Mouse (Mus musculus): Measurements from ENCODE around the gene Baz1b. TPM values are rescaled to one million over a fixed set of nuclear protein-coding genes. Genes with fewer than 3 reads are reported as not detected.

Gene Baz1b
- polyA plus RNA-seq, 1 experiment: 58.9 TPM

GRCm38 (mm10) chr5:135286926-135287325 lies 99.9 kb downstream of the Baz1b start:
- H3K4me1 ChIP-seq (ENCODE audit: control insufficient read depth, insufficient read depth, low read length): no peaks in the 10 kb centered on the region
- TF ChIP-seq POLR2A (IDR thresholded peaks at IDR 0.05; ENCODE audit: borderline replicate concordance, low read depth, low read length) (no peak), CTCF (IDR thresholded peaks at IDR 0.05; ENCODE audit: low read depth, low read length) (no peak)

GRCm38 (mm10) chr5:135290703-135291102 lies 103.6 kb downstream of the Baz1b start:
- Histone ChIP-seq H3K27ac (ENCODE audit: insufficient read depth, low read depth, low read length) (no peak overlapping the region), H3K4me3 (ENCODE audit: insufficient read depth, low read length) (no peak overlapping the region), H3K4me1 (ENCODE audit: control insufficient read depth, insufficient read depth, low read length) (no peaks in the 10 kb centered on the region)
- TF ChIP-seq CTCF (IDR thresholded peaks at IDR 0.05; ENCODE audit: low read depth, low read length) (no peak), POLR2A (IDR thresholded peaks at IDR 0.05; ENCODE audit: borderline replicate concordance, low read depth, low read length) (no peak)

More at GRCm38 (mm10) chr5:135286926-135287325, 99.9 kb downstream of the Baz1b start:
- no peak overlapping the region for H3K27ac ChIP-seq (ENCODE audit: insufficient read depth, low read depth, low read length)
- H3K4me3 ChIP-seq (ENCODE audit: insufficient read depth, low read length): no peak overlapping the region

- TF ChIP-seq POLR2A (IDR thresholded peaks at IDR 0.05; ENCODE audit: borderline replicate concordance, low read depth, low read length) (no peak), CTCF (IDR thresholded peaks at IDR 0.05; ENCODE audit: low read depth, low read length) (no peak)
- no peaks in the 10 kb centered on the region for H3K4me1 ChIP-seq (ENCODE audit: control insufficient read depth, insufficient read depth, low read length)
- H3K4me3 ChIP-seq (ENCODE audit: insufficient read depth, low read length): no peak overlapping the region
- no peak overlapping the region for H3K27ac ChIP-seq (ENCODE audit: insufficient read depth, low read depth, low read length)
These were observed 104.1 kb downstream of the Baz1b start for GRCm38 (mm10) chr5:135291193-135291592.

- Histone ChIP-seq H3K4me3 (ENCODE audit: insufficient read depth, low read length) (no peak overlapping the region), H3K27ac (ENCODE audit: insufficient read depth, low read depth, low read length) (no peak overlapping the region), H3K4me1 (ENCODE audit: control insufficient read depth, insufficient read depth, low read length) (no peaks in the 10 kb centered on the region)
- TF ChIP-seq POLR2A (IDR thresholded peaks at IDR 0.05; ENCODE audit: borderline replicate concordance, low read depth, low read length) (no peak), CTCF (IDR thresholded peaks at IDR 0.05; ENCODE audit: low read depth, low read length) (no peak)
These were observed 104.9 kb downstream of the Baz1b start for GRCm38 (mm10) chr5:135292001-135292400.

Other genes with a start within 250 kb of the Baz1b start
- gene Cldn4, start 240.3 kb upstream of the Baz1b start, polyA plus RNA-seq (2012; ENCODE audit: insufficient read depth, insufficient read length, missing spikeins): not detected in 2 replicates
- gene Cldn3, start 201.1 kb upstream of the Baz1b start, polyA plus RNA-seq (2012; ENCODE audit: insufficient read depth, insufficient read length, missing spikeins): not detected in 2 replicates
- 12.2 and 13.0 TPM in 2 replicates for gene Abhd11, start 178.1 kb upstream of the Baz1b start, polyA plus RNA-seq (2012; ENCODE audit: insufficient read depth, insufficient read length, missing spikeins)
- 0.76 and 0.84 TPM in 2 replicates for gene Stx1a, start 163.8 kb upstream of the Baz1b start, polyA plus RNA-seq (2012; ENCODE audit: insufficient read depth, insufficient read length, missing spikeins)
- 21.6 and 22.4 TPM in 2 replicates for gene Dnajc30, start 123.1 kb upstream of the Baz1b start, polyA plus RNA-seq (2012; ENCODE audit: insufficient read depth, insufficient read length, missing spikeins)
- gene Bud23, start 122.3 kb upstream of the Baz1b start, polyA plus RNA-seq (2012; ENCODE audit: insufficient read depth, insufficient read length, missing spikeins): 45.0 and 57.1 TPM in 2 replicates
- not detected in 2 replicates for gene Vps37d, start 109.0 kb upstream of the Baz1b start, polyA plus RNA-seq (2012; ENCODE audit: insufficient read depth, insufficient read length, missing spikeins)
- not detected in 2 replicates for gene Mlxipl, start 97.4 kb upstream of the Baz1b start, polyA plus RNA-seq (2012; ENCODE audit: insufficient read depth, insufficient read length, missing spikeins)
- 5.9 and 6.2 TPM in 2 replicates for gene Tbl2, start 37.6 kb upstream of the Baz1b start, polyA plus RNA-seq (2012; ENCODE audit: insufficient read depth, insufficient read length, missing spikeins)
- 48.9 and 57.6 TPM in 2 replicates for gene Bcl7b, start 19.0 kb upstream of the Baz1b start, polyA plus RNA-seq (2012; ENCODE audit: insufficient read depth, insufficient read length, missing spikeins)
- gene Fzd9, start 64.0 kb downstream of the Baz1b start, polyA plus RNA-seq (2012; ENCODE audit: insufficient read depth, insufficient read length, missing spikeins): not detected in 2 replicates
- gene Fkbp6, start 162.8 kb downstream of the Baz1b start, polyA plus RNA-seq (2012; ENCODE audit: insufficient read depth, insufficient read length, missing spikeins): not detected in 2 replicates
- gene Trim50, start 166.0 kb downstream of the Baz1b start, polyA plus RNA-seq (2012; ENCODE audit: insufficient read depth, insufficient read length, missing spikeins): not detected in 2 replicates
- gene Nsun5, start 182.7 kb downstream of the Baz1b start, polyA plus RNA-seq (2012; ENCODE audit: insufficient read depth, insufficient read length, missing spikeins): 8.0 and 11.4 TPM in 2 replicates
- 15.0 and 17.5 TPM in 2 replicates for gene Pom121, start 207.3 kb downstream of the Baz1b start, polyA plus RNA-seq (2012; ENCODE audit: insufficient read depth, insufficient read length, missing spikeins)

Data from bone marrow macrophage, adult 2 months (primary cell).